Mouse (Mus musculus) heart, embryonic 15.5 days (tissue): Measurements from ENCODE around the gene Atg7. TPM values are rescaled to one million over a fixed set of nuclear protein-coding genes. Genes with fewer than 3 reads are reported as not detected.

Experiments
- ATAC-seq: fragments of 200-750 bp; cut with Nextera tagmentation; replicated peaks from 2 replicates; pipeline ENCODE4 v1.8.0; 2017; ENCODE audit warnings: low read depth, moderate TSS enrichment; ENCODE audit not compliant: insufficient number of reproducible peaks, insufficient read depth, low FRiP score
- H3K27ac ChIP-seq: fragments of 300-500 bp; sonication (generic); 2 replicates; pipeline ENCODE4 v1.5.1; 2015; ENCODE audit warnings: mild to moderate bottlenecking, inconsistent platforms
- H3K27me3 ChIP-seq: fragments of 300-500 bp; sonication (generic); 2 replicates; pipeline ENCODE4 v1.6.1; 2015; ENCODE audit warnings: inconsistent platforms
- H3K36me3 ChIP-seq: fragments of 300-500 bp; sonication (generic); 2 replicates; pipeline ENCODE4 v1.6.1; 2015; ENCODE audit warnings: mild to moderate bottlenecking, inconsistent platforms
- H3K4me1 ChIP-seq: fragments of 300-500 bp; sonication (generic); replicated peaks from 2 replicates; pipeline ENCODE4 v1.6.1; 2015; ENCODE audit warnings: inconsistent platforms
- H3K4me2 ChIP-seq: fragments of 300-500 bp; sonication (generic); 2 replicates; pipeline ENCODE4 v1.6.1; 2015; ENCODE audit warnings: inconsistent platforms, mild to moderate bottlenecking, moderate library complexity
- H3K4me3 ChIP-seq: fragments of 300-500 bp; sonication (generic); 2 replicates; pipeline ENCODE4 v1.5.1; 2015; ENCODE audit warnings: mild to moderate bottlenecking, inconsistent platforms
- H3K9ac ChIP-seq: fragments of 300-500 bp; sonication (generic); 2 replicates; pipeline ENCODE4 v1.6.1; 2015; ENCODE audit warnings: mild to moderate bottlenecking, inconsistent platforms
- H3K9me3 ChIP-seq: fragments of 300-500 bp; sonication (generic); replicated peaks from 2 replicates; pipeline ENCODE4 v1.6.1; 2016; ENCODE audit warnings: inconsistent platforms
- WGBS: fragments of 180-500 bp; shearing (Covaris S2); methylation state at CpG from one replicate; pipeline ENCODE4 v1.1.7; 2015; ENCODE audit warnings: mixed read lengths; 5-methylcytosine and 5-hydroxymethylcytosine counted together
- polyA plus RNA-seq: library from polyadenylated mRNA; unstranded; fragments of >200 nt; fragmentation: Nextera tagmentation; extraction: Ambion mirVana; gene quantifications from 2 replicates; pipeline ENCODE4 v1.2.1, GENCODE M21; 2015

The Atg7 gene
- polyA plus RNA-seq, 1 experiment from 2014 or later: 15.1 TPM

- Histone ChIP-seq H3K9me3 (no peaks in the 10 kb centered on the region), H3K27me3 (no peaks in the 10 kb centered on the region), H3K4me2 (no peak overlapping the region), H3K4me3 (no peak overlapping the region), H3K36me3 (peaks cover 3% of the 10 kb centered on the region; the same call in 1 of the 2 replicates), H3K4me1 (peaks cover 78% of the 10 kb centered on the region), H3K9ac (no peak overlapping the region), H3K27ac (no peak overlapping the region)
- 90% methylated on average over 7 of the region's 7 CpGs for WGBS
- ATAC-seq: no peak
Observed at GRCm38 (mm10) chr6:114895191-114895590, 252.3 kb downstream of the Atg7 start.

- Histone ChIP-seq H3K4me1 (peaks cover 77% of the 10 kb centered on the region), H3K9ac (no peak overlapping the region), H3K36me3 (peaks cover 3% of the 10 kb centered on the region; the same call in 1 of the 2 replicates), H3K27me3 (no peaks in the 10 kb centered on the region), H3K9me3 (no peaks in the 10 kb centered on the region), H3K4me3 (no peak overlapping the region), H3K4me2 (no peak overlapping the region), H3K27ac (peak overlapping the region; percentile 46; the same call in 1 of the 2 replicates)
- WGBS: 32% methylated on average over 2 of the region's 2 CpGs
- ATAC-seq: no peak
Observed at GRCm38 (mm10) chr6:114896281-114896680, 253.4 kb downstream of the Atg7 start.

- no peak for ATAC-seq
- H3K27me3 ChIP-seq: no peaks in the 10 kb centered on the region
- H3K27ac ChIP-seq: no peak overlapping the region
- 84% methylated on average over 4 of the region's 4 CpGs for WGBS
- no peak overlapping the region for H3K9ac ChIP-seq
- peaks cover 3% of the 10 kb centered on the region; the same call in 1 of the 2 replicates for H3K36me3 ChIP-seq
- H3K4me2 ChIP-seq: no peak overlapping the region
- peaks cover 76% of the 10 kb centered on the region for H3K4me1 ChIP-seq
- no peaks in the 10 kb centered on the region for H3K9me3 ChIP-seq
- H3K4me3 ChIP-seq: no peak overlapping the region
Observed at GRCm38 (mm10) chr6:114898949-114899348, 256.1 kb downstream of the Atg7 start.

- Histone ChIP-seq H3K9ac (no peak overlapping the region), H3K4me2 (peak overlapping the region; percentile 12; the same call in 1 of the 2 replicates), H3K4me3 (no peak overlapping the region), H3K4me1 (peaks cover 76% of the 10 kb centered on the region), H3K36me3 (peaks cover 3% of the 10 kb centered on the region; the same call in 1 of the 2 replicates), H3K27me3 (no peaks in the 10 kb centered on the region), H3K27ac (peak overlapping the region; percentile 60), H3K9me3 (no peaks in the 10 kb centered on the region)
- 35% methylated on average over 7 of the region's 7 CpGs for WGBS
- no peak for ATAC-seq
Observed at GRCm38 (mm10) chr6:114899652-114900051, 256.8 kb downstream of the Atg7 start.

- H3K27ac ChIP-seq: peak overlapping the region; percentile 60
- no peaks in the 10 kb centered on the region for H3K27me3 ChIP-seq
- no peaks in the 10 kb centered on the region for H3K9me3 ChIP-seq
- 43% methylated on average over 10 of the region's 10 CpGs for WGBS
- H3K4me2 ChIP-seq: peak overlapping the region; percentile 12; the same call in 1 of the 2 replicates
- peaks cover 3% of the 10 kb centered on the region; the same call in 1 of the 2 replicates for H3K36me3 ChIP-seq
- ATAC-seq: no peak
- peaks cover 76% of the 10 kb centered on the region for H3K4me1 ChIP-seq
- H3K4me3 ChIP-seq: no peak overlapping the region
- H3K9ac ChIP-seq: no peak overlapping the region
Observed at GRCm38 (mm10) chr6:114900194-114900593, 257.3 kb downstream of the Atg7 start.

- Histone ChIP-seq H3K4me3 (no peak overlapping the region; the same call in 1 of the 2 replicates), H3K4me1 (peaks cover 81% of the 10 kb centered on the region), H3K9ac (no peak overlapping the region), H3K36me3 (no peaks in the 10 kb centered on the region), H3K4me2 (peak overlapping the region; percentile 42), H3K27ac (peak overlapping the region; percentile 67), H3K9me3 (no peaks in the 10 kb centered on the region), H3K27me3 (no peaks in the 10 kb centered on the region)
- peak; percentile 70 for ATAC-seq
- 6% methylated on average over 12 of the region's 12 CpGs for WGBS
Observed at GRCm38 (mm10) chr6:114901321-114901824, 258.5 kb downstream of the Atg7 start.

GRCm38 (mm10) chr6:114901921-114902320 is 259.0 kb downstream of the Atg7 start:
- Histone ChIP-seq H3K9me3 (no peaks in the 10 kb centered on the region), H3K9ac (0 out of 2 replicates have a peak overlapping the region, but pooled peaks have one; percentile 19), H3K4me3 (no peak overlapping the region; the same call in 1 of the 2 replicates), H3K27ac (peak overlapping the region; percentile 67), H3K36me3 (no peaks in the 10 kb centered on the region), H3K4me1 (peaks cover 81% of the 10 kb centered on the region), H3K4me2 (peak overlapping the region; percentile 42), H3K27me3 (no peaks in the 10 kb centered on the region)
- 0 out of 2 replicates have a peak, but pooled peaks have one; percentile 28 for ATAC-seq
- WGBS: 16% methylated on average over 4 of the region's 4 CpGs

GRCm38 (mm10) chr6:114904233-114904632 is 261.3 kb downstream of the Atg7 start:
- no peak overlapping the region for H3K4me2 ChIP-seq
- ATAC-seq: no peak

GRCm38 (mm10) chr6:114904818-114905217 is 261.9 kb downstream of the Atg7 start:
- H3K27ac ChIP-seq: no peak overlapping the region
- H3K4me3 ChIP-seq: no peak overlapping the region
- ATAC-seq: no peak
- H3K4me1 ChIP-seq: peaks cover 86% of the 10 kb centered on the region
- H3K9me3 ChIP-seq: no peaks in the 10 kb centered on the region
- H3K27me3 ChIP-seq: no peaks in the 10 kb centered on the region
- 88% methylated on average over 3 of the region's 3 CpGs for WGBS
- no peak overlapping the region for H3K4me2 ChIP-seq
- peaks cover 2% of the 10 kb centered on the region; the same call in 1 of the 2 replicates for H3K36me3 ChIP-seq
- no peak overlapping the region for H3K9ac ChIP-seq

More at GRCm38 (mm10) chr6:114904233-114904632, 261.3 kb downstream of the Atg7 start:
- Histone ChIP-seq H3K9me3 (no peaks in the 10 kb centered on the region), H3K27me3 (no peaks in the 10 kb centered on the region), H3K36me3 (no peaks in the 10 kb centered on the region), H3K4me3 (no peak overlapping the region), H3K9ac (no peak overlapping the region), H3K4me1 (peaks cover 90% of the 10 kb centered on the region), H3K27ac (no peak overlapping the region)
- WGBS: 58% methylated on average over 6 of the region's 6 CpGs

GRCm38 (mm10) chr6:114905253-114906028 is 262.5 kb downstream of the Atg7 start:
- Histone ChIP-seq H3K9ac (no peak overlapping the region), H3K27me3 (no peaks in the 10 kb centered on the region), H3K36me3 (peaks cover 5% of the 10 kb centered on the region; the same call in 1 of the 2 replicates), H3K4me3 (no peak overlapping the region), H3K4me1 (peaks cover 82% of the 10 kb centered on the region), H3K27ac (no peak overlapping the region), H3K4me2 (no peak overlapping the region), H3K9me3 (no peaks in the 10 kb centered on the region)
- ATAC-seq: no peak
- WGBS: 55% methylated on average over 8 of the region's 8 CpGs

- ATAC-seq: no peak
- WGBS: 63% methylated on average over 5 of the region's 5 CpGs
- no peak overlapping the region for H3K9ac ChIP-seq
- no peak overlapping the region for H3K4me3 ChIP-seq
- peaks cover 5% of the 10 kb centered on the region; the same call in 1 of the 2 replicates for H3K36me3 ChIP-seq
- peaks cover 77% of the 10 kb centered on the region for H3K4me1 ChIP-seq
- no peaks in the 10 kb centered on the region for H3K27me3 ChIP-seq
- H3K9me3 ChIP-seq: no peaks in the 10 kb centered on the region
- no peak overlapping the region for H3K4me2 ChIP-seq
- no peak overlapping the region for H3K27ac ChIP-seq
Observed at GRCm38 (mm10) chr6:114906209-114906608, 263.3 kb downstream of the Atg7 start.
